In the genomic region with DNA sequence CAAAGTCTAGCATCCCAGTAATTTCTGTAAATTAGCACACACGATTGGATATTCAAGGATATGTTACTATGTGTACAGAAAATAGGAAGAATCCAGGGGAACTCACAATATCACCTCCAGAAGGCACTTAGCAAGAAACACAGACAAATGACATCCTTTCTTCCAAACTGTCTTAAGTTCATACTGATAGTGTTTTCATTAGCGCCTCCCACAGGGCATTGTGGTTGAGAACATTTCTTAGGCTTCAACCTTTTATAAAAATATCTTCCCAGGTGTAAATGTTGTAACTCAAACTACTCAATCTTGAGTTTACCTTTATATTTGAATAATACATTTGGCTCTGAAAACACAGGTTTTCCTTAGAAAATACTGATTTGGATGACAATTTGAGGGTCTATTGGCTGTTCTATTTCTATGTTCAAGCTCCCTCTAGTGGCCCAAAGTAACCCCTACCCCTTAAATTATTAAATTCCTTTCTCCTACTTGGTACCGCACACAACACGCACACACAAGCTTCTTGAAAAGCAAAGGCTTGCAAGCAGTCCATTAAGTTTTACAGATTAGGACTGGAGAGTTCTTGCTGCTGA, we compare ENCODE assay signal across 8 mouse cellular contexts. TPM values are rescaled to one million over a fixed set of nuclear protein-coding genes. Genes with fewer than 3 reads are reported as not detected.
DNase-seq lines count a peak whose midpoint lies in the region; TF ChIP-seq lines count a peak whose summit lies in the region.
"Had no signal": no experiment of that assay in that cellular context is flagged by ENCODE, and none has a peak within 500 bp of the region (broad histone marks: within the 10 kb centered on the region; RNA-seq: fewer than 3 reads in every experiment).

No protein-coding gene starts in this region.

- H3K4me3 ChIP-seq in E14TG2a.4 (replicated peaks; ENCODE audit: low read length): no peak overlapping the region
- H3K4me3 ChIP-seq: erythroblast, embryonic 14.5 days had no signal

- H3K36me3 ChIP-seq in E14TG2a.4 (ENCODE audit: insufficient read depth, low read length): peaks cover 46% of the 10 kb centered on the region

- no peaks in the 10 kb centered on the region for H3K4me1 ChIP-seq in E14TG2a.4 (replicated peaks; ENCODE audit: low read depth, low read length)

- TF ChIP-seq CTCF in E14TG2a.4 (conservative IDR thresholded peaks at IDR 0.05; ENCODE audit: low read length): peak; percentile 81

- peak; percentile 40 for DNase-seq in layer of hippocampus, adult 11-12 months (ENCODE audit: low spot score)
- DNase-seq in layer of hippocampus, postnatal 25 days (ENCODE audit: extremely low spot score in 1 of 2, low spot score in 1 of 2): no peak
- peak; percentile 8 for DNase-seq in T-cell, adult 2 months (ENCODE audit: low spot score)
- peak; percentile 30 for DNase-seq in kidney, postnatal 10 days
- peak; percentile 80 for DNase-seq in retina, embryonic 14.5 days (ENCODE audit: low spot score)
- DNase-seq in adrenal gland, adult 8-10 months: no peak

- H3K9me3 ChIP-seq in E14TG2a.4 (ENCODE audit: low read length): no peaks in the 10 kb centered on the region

- H3K27me3 ChIP-seq in E14TG2a.4 (ENCODE audit: insufficient read depth, low read length): no peaks in the 10 kb centered on the region

RNA-seq across cellular contexts. Expression of a gene that starts 27.8 kb away (rescaled TPM):
- 10 to 100 TPM; 38.4 to 43.7 TPM for total RNA-seq in layer of hippocampus, postnatal 25 days (2021)
- 10 to 100 TPM; 34.6 to 52.0 (median 48.0) TPM for total RNA-seq in adrenal gland, adult 8-10 months (2022)

RNA-seq across cellular contexts. Expression of a gene that starts 44.4 kb away (rescaled TPM):
- under 1 TPM; 0.15 to 0.47 TPM for total RNA-seq in layer of hippocampus, postnatal 25 days (2021)
- 1 to 10 TPM in 3 of 4 experiments, under 1 TPM in 1; 0.80 to 2.2 (median 1.6) TPM for total RNA-seq in adrenal gland, adult 8-10 months (2022)

Comparison
In these comparisons a context has a peak if more than half of its experiments do, and no peak if none do; other contexts are left out.
1. DNase-seq: peak in layer of hippocampus, adult 11-12 months (single experiment), T-cell, adult 2 months (single experiment), kidney, postnatal 10 days (single experiment) and retina, embryonic 14.5 days (single experiment); none in layer of hippocampus, postnatal 25 days (0 of 2) and adrenal gland, adult 8-10 months (single experiment).